Mouse (Mus musculus): ENCODE results near the gene Arhgap40. TPM values are rescaled to one million over a fixed set of nuclear protein-coding genes. Genes with fewer than 3 reads are reported as not detected.

Arhgap40 gene
- total RNA-seq, 1 experiment from 2014 or later: not detected

- ATAC-seq (replicated peaks in 1 of 2; ENCODE audit: insufficient read depth in 1 of 2, low FRiP score in 2 of 2, low TSS enrichment in 1 of 2, low read depth in 1 of 2, poor library complexity in 2 of 2, severe bottlenecking in 2 of 2): peak; percentile 27 to 68
These were observed 27.1 kb downstream of the Arhgap40 start for GRCm38 (mm10) chr2:158539433-158540305.

DNA sequence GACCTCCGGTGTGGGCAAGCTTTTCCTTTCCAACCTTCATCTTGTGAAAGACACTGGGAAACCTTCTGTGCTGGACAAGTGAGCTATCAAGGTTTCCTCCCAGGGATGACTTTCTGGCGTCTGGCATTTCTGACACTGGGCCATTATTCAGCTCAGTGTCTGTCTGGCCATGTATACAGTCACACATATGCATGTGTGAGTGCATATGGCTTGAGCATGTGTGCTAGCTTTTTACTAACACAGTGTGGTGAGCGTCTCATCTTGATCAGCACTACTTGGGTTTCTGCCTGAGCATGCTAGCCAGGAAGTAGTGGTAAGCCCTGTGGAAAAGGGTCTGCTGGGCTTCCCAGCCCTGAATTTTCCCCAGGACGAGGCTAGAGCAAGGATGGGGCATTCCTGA lies 28.7 kb downstream of the Arhgap40 start:
- ATAC-seq (replicated peaks in 1 of 2; ENCODE audit: insufficient read depth in 1 of 2, low FRiP score in 2 of 2, low TSS enrichment in 1 of 2, low read depth in 1 of 2, poor library complexity in 2 of 2, severe bottlenecking in 2 of 2): no peak

DNA sequence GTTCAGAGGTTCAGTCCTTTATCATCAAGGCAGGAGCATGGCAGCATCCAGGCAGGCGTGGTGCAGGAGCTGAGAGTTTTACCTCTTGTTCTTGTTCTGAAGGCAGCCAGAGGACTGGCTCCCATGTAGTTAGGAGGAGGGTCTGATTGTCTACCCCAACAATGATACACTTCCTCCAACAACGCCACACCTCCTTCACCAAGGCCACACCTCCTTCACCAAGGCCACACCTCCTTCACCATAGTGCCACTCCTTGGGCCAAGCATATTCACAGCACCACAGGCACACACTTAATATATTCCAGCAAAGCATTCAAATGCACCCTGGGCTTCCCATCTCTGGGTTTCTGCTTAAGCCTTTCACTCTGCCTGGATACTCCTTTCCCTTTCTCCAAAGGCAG lies 32.7 kb downstream of the Arhgap40 start:
- ATAC-seq (replicated peaks in 1 of 2; ENCODE audit: insufficient read depth in 1 of 2, low FRiP score in 2 of 2, low TSS enrichment in 1 of 2, low read depth in 1 of 2, poor library complexity in 2 of 2, severe bottlenecking in 2 of 2): no peak

- ATAC-seq (replicated peaks in 1 of 2; ENCODE audit: insufficient read depth in 1 of 2, low FRiP score in 2 of 2, low TSS enrichment in 1 of 2, low read depth in 1 of 2, poor library complexity in 2 of 2, severe bottlenecking in 2 of 2): peak; percentile 82 to 85
These were observed 34.2 kb downstream of the Arhgap40 start for GRCm38 (mm10) chr2:158546751-158547150.

- ATAC-seq (replicated peaks in 1 of 2; ENCODE audit: insufficient read depth in 1 of 2, low FRiP score in 2 of 2, low TSS enrichment in 1 of 2, low read depth in 1 of 2, poor library complexity in 2 of 2, severe bottlenecking in 2 of 2): peak in 1 of 2 experiments; percentile 48; a peak in 1 of 4 replicates
These were observed 37.5 kb downstream of the Arhgap40 start for GRCm38 (mm10) chr2:158550067-158550466.

- ATAC-seq (replicated peaks in 1 of 2; ENCODE audit: insufficient read depth in 1 of 2, low FRiP score in 2 of 2, low TSS enrichment in 1 of 2, low read depth in 1 of 2, poor library complexity in 2 of 2, severe bottlenecking in 2 of 2): no peak
These were observed 41.8 kb downstream of the Arhgap40 start for GRCm38 (mm10) chr2:158554366-158554765.

- ATAC-seq (replicated peaks in 1 of 2; ENCODE audit: insufficient read depth in 1 of 2, low FRiP score in 2 of 2, low TSS enrichment in 1 of 2, low read depth in 1 of 2, poor library complexity in 2 of 2, severe bottlenecking in 2 of 2): no peak; a peak in 1 of 4 replicates
These were observed 42.7 kb downstream of the Arhgap40 start for GRCm38 (mm10) chr2:158555252-158555651.

GRCm38 (mm10) chr2:158555812-158556211 lies 43.2 kb downstream of the Arhgap40 start:
- no peak for ATAC-seq (replicated peaks in 1 of 2; ENCODE audit: insufficient read depth in 1 of 2, low FRiP score in 2 of 2, low TSS enrichment in 1 of 2, low read depth in 1 of 2, poor library complexity in 2 of 2, severe bottlenecking in 2 of 2)

- peak; percentile 53 to 65; a peak in 3 of 4 replicates for ATAC-seq (replicated peaks in 1 of 2; ENCODE audit: insufficient read depth in 1 of 2, low FRiP score in 2 of 2, low TSS enrichment in 1 of 2, low read depth in 1 of 2, poor library complexity in 2 of 2, severe bottlenecking in 2 of 2)
These were observed 43.6 kb downstream of the Arhgap40 start for GRCm38 (mm10) chr2:158556225-158556624.

DNA sequence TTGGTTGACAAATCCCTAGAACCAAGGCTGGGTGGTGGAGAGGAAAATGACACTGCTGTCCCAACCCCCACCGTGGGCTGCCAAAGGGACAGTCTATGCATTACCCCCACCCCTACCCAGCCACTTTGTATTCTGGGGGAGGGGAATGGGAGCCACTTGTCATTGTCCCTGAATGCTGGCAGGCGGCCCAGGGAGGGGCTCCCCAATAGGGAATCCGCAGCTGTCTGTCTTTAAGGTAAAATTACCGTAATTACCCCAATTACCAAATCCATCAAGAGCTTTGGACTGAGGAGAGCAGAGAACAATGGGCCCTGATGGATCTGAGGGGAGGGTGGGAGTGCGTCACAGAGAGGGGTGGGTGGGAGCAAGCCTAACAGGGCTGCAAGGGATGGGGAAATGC lies 44.2 kb downstream of the Arhgap40 start:
- ATAC-seq (replicated peaks in 1 of 2; ENCODE audit: insufficient read depth in 1 of 2, low FRiP score in 2 of 2, low TSS enrichment in 1 of 2, low read depth in 1 of 2, poor library complexity in 2 of 2, severe bottlenecking in 2 of 2): no peak

GRCm38 (mm10) chr2:158559945-158560344 lies 47.3 kb downstream of the Arhgap40 start:
- no peak for ATAC-seq (replicated peaks in 1 of 2; ENCODE audit: insufficient read depth in 1 of 2, low FRiP score in 2 of 2, low TSS enrichment in 1 of 2, low read depth in 1 of 2, poor library complexity in 2 of 2, severe bottlenecking in 2 of 2)

- no peak for ATAC-seq (replicated peaks in 1 of 2; ENCODE audit: insufficient read depth in 1 of 2, low FRiP score in 2 of 2, low TSS enrichment in 1 of 2, low read depth in 1 of 2, poor library complexity in 2 of 2, severe bottlenecking in 2 of 2)
These were observed 48.2 kb downstream of the Arhgap40 start for GRCm38 (mm10) chr2:158560801-158561200.

GRCm38 (mm10) chr2:158561371-158562144 lies 49.0 kb downstream of the Arhgap40 start:
- no peak for ATAC-seq (replicated peaks in 1 of 2; ENCODE audit: insufficient read depth in 1 of 2, low FRiP score in 2 of 2, low TSS enrichment in 1 of 2, low read depth in 1 of 2, poor library complexity in 2 of 2, severe bottlenecking in 2 of 2)

DNA sequence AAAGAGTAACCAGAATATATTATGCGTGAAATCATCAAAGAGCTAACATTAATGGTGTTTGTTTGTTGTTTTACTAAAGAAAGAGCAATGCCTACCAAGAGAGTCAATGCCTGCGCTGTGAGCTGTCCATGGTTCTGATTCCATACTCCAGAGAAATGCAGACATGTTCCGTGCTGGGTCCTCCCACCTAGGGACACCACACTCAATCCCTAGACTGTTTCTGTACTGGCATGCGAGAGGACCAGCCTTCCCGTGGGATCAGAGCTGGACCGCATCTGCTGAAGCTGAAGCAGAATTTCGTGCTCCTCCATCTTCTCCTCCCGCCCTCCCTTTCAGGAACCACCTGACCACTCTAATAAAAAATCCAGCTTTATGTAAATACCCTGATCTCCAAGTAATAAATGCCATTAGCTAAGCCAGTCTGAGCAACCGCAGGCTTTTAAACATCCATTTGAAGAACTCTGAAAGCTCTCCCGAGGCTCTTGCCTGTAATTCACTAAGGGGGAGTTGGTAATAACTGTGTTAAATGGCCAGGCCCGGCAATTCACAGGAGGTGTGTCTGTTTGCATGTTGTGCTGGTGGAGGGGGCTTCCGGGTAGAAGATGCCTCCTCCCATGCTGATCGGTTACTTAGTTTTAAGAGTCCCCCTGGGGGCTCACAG lies 58.0 kb downstream of the Arhgap40 start:
- peak; percentile 74 to 76; a peak in 3 of 4 replicates for ATAC-seq (replicated peaks in 1 of 2; ENCODE audit: insufficient read depth in 1 of 2, low FRiP score in 2 of 2, low TSS enrichment in 1 of 2, low read depth in 1 of 2, poor library complexity in 2 of 2, severe bottlenecking in 2 of 2)

- no peak for ATAC-seq (replicated peaks in 1 of 2; ENCODE audit: insufficient read depth in 1 of 2, low FRiP score in 2 of 2, low TSS enrichment in 1 of 2, low read depth in 1 of 2, poor library complexity in 2 of 2, severe bottlenecking in 2 of 2)
These were observed 67.4 kb downstream of the Arhgap40 start for GRCm38 (mm10) chr2:158579979-158580378.

DNA sequence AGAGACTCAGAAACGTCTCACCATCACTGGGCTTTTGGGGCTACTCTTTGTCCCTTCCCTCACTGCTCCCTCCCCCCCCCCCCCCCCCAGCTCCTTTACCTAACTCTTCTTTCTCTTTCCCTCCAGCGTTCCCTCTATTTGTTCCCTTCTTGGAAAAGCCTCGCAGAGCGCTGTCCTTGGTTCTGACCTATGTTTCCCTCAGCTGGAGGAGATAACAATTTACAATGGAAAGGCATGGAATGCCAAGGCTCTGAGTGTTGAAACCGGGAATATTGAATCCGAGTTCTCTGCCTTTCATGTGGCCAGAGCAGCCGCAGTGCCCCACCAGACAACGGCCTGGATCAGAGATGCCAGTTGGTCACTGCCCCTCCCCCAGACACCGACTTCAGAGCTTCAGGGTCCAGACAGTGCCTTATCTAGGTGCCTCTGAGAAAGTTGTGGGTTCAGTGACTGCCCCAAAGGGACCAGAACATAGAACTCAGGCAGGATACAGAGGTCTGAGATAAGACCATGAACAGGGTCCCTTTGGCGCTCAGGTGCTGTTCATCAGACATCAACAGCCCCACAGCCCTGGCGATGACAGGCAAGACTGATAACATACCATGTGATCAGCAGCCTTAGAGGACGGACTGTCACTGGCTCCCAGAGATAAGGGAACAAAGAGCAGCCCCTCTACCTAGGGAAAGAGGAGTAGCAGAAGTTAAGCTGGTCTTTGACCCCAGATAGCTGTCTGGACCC lies 72.2 kb downstream of the Arhgap40 start:
- ATAC-seq (replicated peaks in 1 of 2; ENCODE audit: insufficient read depth in 1 of 2, low FRiP score in 2 of 2, low TSS enrichment in 1 of 2, low read depth in 1 of 2, poor library complexity in 2 of 2, severe bottlenecking in 2 of 2): no peak

Data from hematopoietic stem cell, adult 5-6 weeks (primary cell).